Mouse (Mus musculus): ENCODE data around the gene Fam240b.

- TF ChIP-seq POLR2A (IDR thresholded peaks at IDR 0.05; ENCODE audit: borderline replicate concordance, extremely low read depth, insufficient read depth, insufficient read length, poor library complexity, severe bottlenecking), result no peak
- no peak for TF ChIP-seq CTCF (IDR thresholded peaks at IDR 0.05; ENCODE audit: borderline replicate concordance, extremely low read depth, insufficient read depth, insufficient read length)
These were observed 5.2 kb upstream of the Fam240b start for GRCm38 (mm10) chr13:64502833-64503232.
